Mouse (Mus musculus): ENCODE data around the gene Mfsd4b2. TPM values are rescaled to one million over a fixed set of nuclear protein-coding genes. Genes with fewer than 3 reads are reported as not detected.
"Not testable (repeated sequence)": the region's sequence is repeated elsewhere in the genome, so short reads cannot be mapped to it uniquely, and the experiment has no call there.

The Mfsd4b2 gene
- polyA plus RNA-seq, 1 experiment from 2014 or later, result not detected

DNA sequence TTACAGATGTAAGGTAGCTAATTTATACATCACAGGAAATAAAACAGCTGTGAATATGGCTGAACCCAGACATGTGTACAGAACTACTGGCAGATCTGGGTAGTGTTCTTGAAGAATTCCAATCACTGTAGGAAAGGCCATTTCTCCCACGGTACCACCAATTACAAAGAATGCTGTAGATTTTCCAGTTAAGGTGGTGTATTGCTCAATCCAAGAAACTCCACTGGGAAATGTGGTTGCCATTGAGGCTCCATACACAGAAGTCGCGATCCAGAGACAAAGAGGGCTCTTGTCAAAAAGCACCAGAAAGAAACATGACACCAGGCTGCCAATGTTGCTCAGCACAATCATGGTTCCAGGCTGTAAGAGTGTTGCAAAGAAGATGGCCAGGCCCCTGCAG is 20.5 kb upstream of the Mfsd4b2 start:
- H3K4me1 ChIP-seq; ATAC-seq (ENCODE audit: insufficient number of reproducible peaks, low FRiP score, low TSS enrichment, low read depth); H3K9me3 ChIP-seq (replicated peaks); H3K9ac ChIP-seq; H3K4me2 ChIP-seq (replicated peaks); H3K4me3 ChIP-seq (replicated peaks); H3K27ac ChIP-seq (replicated peaks); H3K36me3 ChIP-seq; H3K27me3 ChIP-seq: not testable (repeated sequence)
- 36% methylated on average over 3 of the region's 3 CpGs for WGBS

DNA sequence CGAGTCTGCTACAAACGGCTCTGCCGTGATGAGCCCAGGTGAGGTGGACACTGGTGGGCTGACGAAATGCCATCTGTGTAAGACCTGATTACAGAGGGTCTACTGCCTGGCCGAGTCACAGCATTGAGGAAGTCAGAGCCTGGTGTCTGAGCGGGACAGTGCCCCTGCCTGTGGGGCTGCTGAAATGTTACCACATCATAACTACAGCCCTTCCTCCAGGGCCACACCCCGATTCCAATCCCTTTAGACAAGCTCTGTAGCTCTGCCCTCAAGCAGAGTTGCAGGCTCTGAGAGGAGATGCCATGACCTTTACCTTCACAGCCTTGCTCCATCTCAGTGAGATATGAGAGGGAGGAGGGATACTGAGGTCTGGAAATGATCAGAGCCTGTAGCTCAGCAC is 9.8 kb upstream of the Mfsd4b2 start:
- Histone ChIP-seq H3K27me3 (no peaks in the 10 kb centered on the region), H3K4me2 (replicated peaks) (no peak overlapping the region), H3K4me1 (no peaks in the 10 kb centered on the region), H3K9ac (no peak overlapping the region), H3K4me3 (replicated peaks) (no peak overlapping the region), H3K27ac (replicated peaks) (no peak overlapping the region), H3K9me3 (replicated peaks) (no peaks in the 10 kb centered on the region), H3K36me3 (no peaks in the 10 kb centered on the region)
- 58% methylated on average over 7 of the region's 7 CpGs for WGBS
- ATAC-seq (ENCODE audit: insufficient number of reproducible peaks, low FRiP score, low TSS enrichment, low read depth), result no peak

DNA sequence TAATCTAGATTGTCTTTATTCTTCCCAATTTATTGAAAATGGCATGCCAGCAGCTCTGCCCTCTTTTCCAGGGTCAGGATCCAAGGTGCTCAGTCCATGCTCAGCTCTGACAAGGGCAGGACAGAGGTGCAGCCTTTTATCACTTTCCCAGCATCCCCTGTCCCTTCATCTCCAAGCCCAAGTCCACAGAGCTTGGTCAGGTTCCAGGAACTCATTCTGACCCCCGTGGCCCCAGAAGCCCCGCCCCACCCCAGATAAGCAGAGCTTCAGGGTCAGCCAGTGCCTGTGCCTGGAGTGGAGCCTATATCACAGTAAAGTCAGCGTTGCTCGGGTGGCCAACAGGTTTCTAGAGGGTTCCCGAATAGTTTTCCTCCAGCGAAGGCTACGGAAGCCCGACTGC is 2.2 kb downstream of the Mfsd4b2 start:
- not testable (repeated sequence) for H3K27ac ChIP-seq (replicated peaks); H3K4me3 ChIP-seq (replicated peaks); H3K36me3 ChIP-seq; H3K27me3 ChIP-seq; H3K4me1 ChIP-seq; H3K4me2 ChIP-seq (replicated peaks); H3K9me3 ChIP-seq (replicated peaks); H3K9ac ChIP-seq; ATAC-seq (ENCODE audit: insufficient number of reproducible peaks, low FRiP score, low TSS enrichment, low read depth)
- WGBS, result 66% methylated on average over 8 of the region's 8 CpGs

DNA sequence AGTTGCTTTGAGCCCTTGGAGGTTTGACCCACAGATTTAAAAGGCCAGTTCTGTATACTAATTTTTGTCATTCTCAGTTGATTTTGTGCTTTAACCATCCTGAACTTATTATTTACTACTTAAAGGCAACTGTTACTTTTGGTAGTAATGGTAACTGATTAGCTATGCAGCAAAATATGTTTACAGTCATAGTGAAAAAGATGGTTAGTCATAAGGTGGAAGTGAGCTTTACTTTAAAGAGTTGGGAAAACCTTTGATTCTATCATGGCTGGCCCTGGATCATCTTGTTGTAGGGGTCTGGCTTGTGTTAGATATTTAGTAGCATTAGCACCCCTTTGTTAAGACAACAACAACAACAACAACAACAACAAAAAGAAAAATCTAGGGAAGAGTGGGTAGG is 14.1 kb downstream of the Mfsd4b2 start:
- ATAC-seq (ENCODE audit: insufficient number of reproducible peaks, low FRiP score, low TSS enrichment, low read depth), result no peak
- Histone ChIP-seq H3K27ac (replicated peaks) (no peak overlapping the region), H3K9ac (no peak overlapping the region), H3K4me3 (replicated peaks) (no peak overlapping the region), H3K9me3 (replicated peaks) (no peaks in the 10 kb centered on the region), H3K4me2 (replicated peaks) (no peak overlapping the region), H3K4me1 (no peaks in the 10 kb centered on the region), H3K36me3 (no peaks in the 10 kb centered on the region), H3K27me3 (no peaks in the 10 kb centered on the region)

DNA sequence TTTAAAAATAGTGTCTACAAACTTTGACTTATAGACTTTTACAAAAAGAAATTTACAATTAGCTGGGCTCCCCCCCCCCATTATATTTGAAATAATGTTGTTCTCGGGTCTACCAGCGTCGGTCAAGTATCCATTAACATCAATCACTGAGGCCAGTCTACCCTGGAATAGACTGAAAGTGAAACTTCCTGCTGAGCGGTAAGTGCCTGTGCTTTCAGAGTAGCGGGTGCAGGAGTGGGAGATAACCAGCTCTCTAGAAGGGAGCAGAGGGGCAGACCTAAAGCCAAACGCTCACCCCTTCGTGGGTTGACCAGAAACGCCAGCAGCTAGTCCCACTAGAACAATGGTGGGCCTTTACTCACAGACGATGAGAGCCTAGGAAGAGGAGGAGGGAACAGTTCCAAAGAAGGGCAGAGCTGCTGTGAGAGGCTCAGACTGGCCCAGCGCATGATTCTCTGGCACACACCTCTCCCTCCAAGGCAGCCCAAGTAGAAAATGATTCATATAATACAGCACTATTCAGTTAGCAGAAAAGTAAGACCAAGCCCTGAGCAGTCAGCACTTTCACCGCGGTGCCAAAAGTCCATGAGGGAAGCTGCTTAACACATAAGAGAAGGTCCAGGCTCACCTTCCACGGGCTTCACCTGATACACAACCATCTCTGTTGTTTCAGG is 17.8 kb downstream of the Mfsd4b2 start:
- Histone ChIP-seq H3K4me1 (no peaks in the 10 kb centered on the region), H3K9ac (no peak overlapping the region), H3K4me3 (replicated peaks) (no peak overlapping the region), H3K27ac (replicated peaks) (no peak overlapping the region), H3K36me3 (no peaks in the 10 kb centered on the region), H3K4me2 (replicated peaks) (no peak overlapping the region), H3K27me3 (no peaks in the 10 kb centered on the region), H3K9me3 (replicated peaks) (no peaks in the 10 kb centered on the region)
- ATAC-seq (ENCODE audit: insufficient number of reproducible peaks, low FRiP score, low TSS enrichment, low read depth), result no peak
- 65% methylated on average over 13 of the region's 13 CpGs for WGBS

DNA sequence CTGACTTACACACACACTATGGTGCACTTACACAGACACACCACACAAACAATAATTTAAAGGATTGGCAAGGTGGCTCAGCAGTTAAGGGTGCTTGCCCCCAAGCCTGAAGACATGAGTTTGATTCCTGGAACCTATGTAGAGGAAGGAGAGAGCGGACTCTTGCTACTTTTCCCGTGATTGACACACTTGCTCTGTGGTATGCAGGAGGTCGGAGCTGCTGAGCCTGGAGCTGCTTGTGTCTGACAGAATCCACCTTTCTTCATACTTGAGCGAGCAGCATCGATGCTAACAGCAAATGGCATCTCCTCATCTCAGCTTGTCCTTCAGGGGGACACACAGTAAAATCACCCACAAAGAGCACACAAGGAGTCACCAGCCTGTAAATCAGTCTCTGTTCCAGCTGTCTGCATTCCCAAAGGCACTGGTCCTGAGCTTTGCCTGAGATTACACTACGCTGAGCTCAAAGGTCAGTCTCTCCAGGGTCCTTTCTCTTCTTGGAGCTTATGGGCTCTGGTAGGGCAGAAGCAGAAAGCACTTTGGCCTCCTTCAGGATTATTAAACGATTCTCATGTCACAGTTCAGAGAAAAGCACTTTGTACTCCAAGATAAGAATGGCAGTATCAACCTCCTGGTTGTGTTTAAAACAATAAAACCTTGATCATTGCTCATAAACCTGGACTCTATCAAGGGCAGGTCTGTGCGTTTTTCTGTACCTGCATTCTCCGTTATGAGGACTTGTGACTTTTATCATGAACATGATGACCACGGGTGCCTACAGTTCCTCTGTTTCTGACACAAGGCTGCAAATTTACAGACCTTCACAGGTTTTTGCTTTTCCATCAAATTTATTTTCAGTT is 19.7 kb downstream of the Mfsd4b2 start:
- WGBS, result 81% methylated on average over 10 of the region's 10 CpGs
- no peak overlapping the region for H3K9ac ChIP-seq
- H3K27ac ChIP-seq (replicated peaks), result no peak overlapping the region
- no peaks in the 10 kb centered on the region for H3K36me3 ChIP-seq
- H3K27me3 ChIP-seq, result no peaks in the 10 kb centered on the region
- H3K9me3 ChIP-seq (replicated peaks), result no peaks in the 10 kb centered on the region
- no peaks in the 10 kb centered on the region for H3K4me1 ChIP-seq
- ATAC-seq (ENCODE audit: insufficient number of reproducible peaks, low FRiP score, low TSS enrichment, low read depth), result no peak
- no peak overlapping the region for H3K4me3 ChIP-seq (replicated peaks)
- H3K4me2 ChIP-seq (replicated peaks), result no peak overlapping the region

DNA sequence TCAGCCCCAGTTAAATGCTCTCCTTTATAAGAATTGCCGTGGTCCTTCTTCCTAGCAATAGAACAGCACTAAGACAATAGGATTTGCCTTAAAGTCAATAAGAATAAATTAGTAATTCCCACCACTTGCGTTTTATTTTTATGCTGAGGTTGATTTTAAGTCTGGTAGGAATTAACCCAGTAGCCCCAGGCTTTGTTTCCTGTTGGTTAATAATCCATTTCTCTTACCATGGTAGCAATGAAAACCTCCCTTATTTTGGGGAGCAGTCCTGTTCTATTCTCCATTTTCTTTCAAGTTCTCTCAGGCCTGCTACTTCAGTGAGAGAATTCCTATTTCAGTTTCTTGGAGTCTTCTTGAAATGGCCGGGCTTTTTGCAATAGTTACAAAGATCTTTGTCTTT is 22.5 kb downstream of the Mfsd4b2 start:
- Histone ChIP-seq H3K4me2 (replicated peaks) (no peak overlapping the region), H3K4me3 (replicated peaks) (no peak overlapping the region), H3K27me3 (no peaks in the 10 kb centered on the region), H3K9ac (no peak overlapping the region), H3K9me3 (replicated peaks) (no peaks in the 10 kb centered on the region), H3K36me3 (no peaks in the 10 kb centered on the region), H3K27ac (replicated peaks) (no peak overlapping the region), H3K4me1 (no peaks in the 10 kb centered on the region)
- WGBS, result 64% methylated on average over 3 of the region's 3 CpGs
- ATAC-seq (ENCODE audit: insufficient number of reproducible peaks, low FRiP score, low TSS enrichment, low read depth), result no peak

DNA sequence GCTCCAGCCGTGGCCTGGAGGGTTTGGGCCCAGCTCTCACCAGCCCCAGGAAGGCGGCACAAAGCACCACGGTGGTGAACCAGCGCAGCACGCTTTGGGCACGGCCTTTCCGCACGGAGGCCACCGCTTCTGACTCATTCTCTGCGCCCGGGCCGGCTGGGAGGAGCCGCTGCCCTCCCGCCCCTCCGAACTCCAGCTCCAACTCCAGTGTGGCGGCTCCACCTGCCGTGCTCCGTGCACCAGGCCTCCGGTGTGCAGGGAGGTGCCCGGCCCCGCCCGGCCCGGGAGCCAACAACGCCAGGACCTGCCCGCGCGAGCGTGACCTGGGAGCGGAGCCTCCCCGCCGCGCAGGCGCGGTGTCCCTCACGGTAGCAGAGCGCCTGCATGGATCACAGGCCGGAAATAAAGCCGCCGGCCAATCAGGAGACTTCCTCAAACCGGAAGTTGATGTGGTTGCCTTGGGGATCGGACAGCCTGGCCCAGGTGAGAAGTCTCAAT is 27.8 kb downstream of the Mfsd4b2 start, which contains the start of gene Mfsd4b4:
TSS of gene Mfsd4b4 (minus strand) at position 365 of the 498 bp plus-strand sequence.
- Histone ChIP-seq H3K9me3 (replicated peaks) (no peaks in the 10 kb centered on the region), H3K9ac (peak within 1 kb of the TSS; percentile 65), H3K4me1 (no peaks in the 10 kb centered on the region), H3K36me3 (no peaks in the 10 kb centered on the region), H3K27me3 (no peaks in the 10 kb centered on the region), H3K4me2 (replicated peaks) (peak within 1 kb of the TSS; percentile 61), H3K27ac (replicated peaks) (peak within 1 kb of the TSS; percentile 86), H3K4me3 (replicated peaks) (peak within 1 kb of the TSS; percentile 70)
- under 1% methylated on average over 41 of the region's 41 CpGs for WGBS
- ATAC-seq (ENCODE audit: insufficient number of reproducible peaks, low FRiP score, low TSS enrichment, low read depth), result peak; percentile 96

DNA sequence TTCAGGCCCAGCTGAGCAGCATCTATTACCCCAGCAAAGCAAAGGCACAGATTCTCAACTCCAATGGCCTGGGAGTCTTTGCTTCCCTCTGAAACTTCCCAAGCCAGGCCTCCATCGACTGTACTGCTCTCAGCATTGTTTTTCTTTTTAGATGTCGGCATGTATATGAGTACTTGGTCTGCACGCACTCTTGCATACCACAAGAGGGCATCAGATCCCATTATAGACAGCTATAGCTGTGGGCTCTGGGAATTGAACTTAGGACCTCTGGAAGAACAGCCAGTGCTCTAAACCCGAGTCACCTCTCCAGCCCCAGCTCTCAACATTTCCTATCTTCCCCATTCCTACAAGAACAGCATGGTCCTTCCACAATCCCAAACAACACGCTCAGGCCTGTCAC is 30.2 kb downstream of the Mfsd4b2 start:
- no peak overlapping the region for H3K9ac ChIP-seq
- no peak overlapping the region for H3K4me2 ChIP-seq (replicated peaks)
- no peaks in the 10 kb centered on the region for H3K27me3 ChIP-seq
- H3K4me3 ChIP-seq (replicated peaks), result no peak overlapping the region
- no peak overlapping the region for H3K27ac ChIP-seq (replicated peaks)
- no peaks in the 10 kb centered on the region for H3K4me1 ChIP-seq
- 83% methylated on average over 5 of the region's 5 CpGs for WGBS
- no peak for ATAC-seq (ENCODE audit: insufficient number of reproducible peaks, low FRiP score, low TSS enrichment, low read depth)
- H3K9me3 ChIP-seq (replicated peaks), result no peaks in the 10 kb centered on the region
- peaks cover 7% of the 10 kb centered on the region for H3K36me3 ChIP-seq

DNA sequence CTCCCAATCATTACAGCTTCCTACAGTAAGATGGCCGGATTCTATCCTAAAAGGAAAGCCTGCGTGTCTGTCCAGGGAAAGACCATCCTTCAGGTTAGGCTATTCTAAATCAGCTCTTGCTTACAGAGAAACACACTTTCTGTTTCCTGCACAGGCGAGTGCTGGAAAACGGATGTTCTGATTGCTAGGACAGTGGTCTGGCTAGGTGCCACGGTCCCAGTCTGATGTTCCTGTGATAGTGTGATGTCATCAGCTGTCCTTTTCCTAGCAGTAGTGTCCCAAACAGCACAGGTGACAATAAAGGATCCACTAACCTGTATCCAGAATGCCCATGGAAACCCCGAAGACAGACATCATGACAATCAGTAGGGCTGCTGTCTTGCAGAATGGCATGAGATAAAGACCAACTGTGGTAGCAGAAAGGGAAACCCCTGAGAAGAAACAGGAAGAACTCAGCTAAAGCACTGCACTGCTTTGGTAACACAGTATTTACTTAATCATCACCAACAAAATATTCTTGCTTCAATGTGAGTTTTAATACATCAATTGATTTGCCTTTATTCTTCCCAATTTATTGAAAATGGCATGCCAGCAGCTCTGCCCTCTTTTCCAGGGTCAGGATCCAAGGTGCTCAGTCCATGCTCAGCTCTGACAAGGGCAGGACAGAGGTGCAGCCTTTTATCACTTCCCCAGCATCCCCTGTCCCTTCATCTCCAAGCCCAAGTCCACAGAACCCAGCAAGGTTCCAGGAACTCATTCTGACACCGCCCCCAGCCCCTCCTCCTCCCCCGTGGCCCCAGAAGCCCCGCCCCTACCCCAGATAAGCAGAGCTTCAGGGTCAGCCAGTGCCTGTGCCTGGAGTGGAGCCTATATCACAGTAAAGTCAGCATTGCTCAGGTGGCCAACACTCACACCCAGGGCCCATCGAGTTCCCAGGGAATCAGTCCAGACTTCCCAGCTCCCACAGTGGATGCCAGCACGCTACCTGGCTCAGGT is 32.7 kb downstream of the Mfsd4b2 start:
- no peaks in the 10 kb centered on the region for H3K4me1 ChIP-seq
- no peak for ATAC-seq (ENCODE audit: insufficient number of reproducible peaks, low FRiP score, low TSS enrichment, low read depth)
- no peak overlapping the region for H3K9ac ChIP-seq
- H3K4me3 ChIP-seq (replicated peaks), result no peak overlapping the region
- peaks cover 14% of the 10 kb centered on the region for H3K36me3 ChIP-seq
- H3K27ac ChIP-seq (replicated peaks), result no peak overlapping the region
- H3K4me2 ChIP-seq (replicated peaks), result no peak overlapping the region
- WGBS, result 75% methylated on average over 11 of the region's 11 CpGs
- no peaks in the 10 kb centered on the region for H3K9me3 ChIP-seq (replicated peaks)
- no peaks in the 10 kb centered on the region for H3K27me3 ChIP-seq

DNA sequence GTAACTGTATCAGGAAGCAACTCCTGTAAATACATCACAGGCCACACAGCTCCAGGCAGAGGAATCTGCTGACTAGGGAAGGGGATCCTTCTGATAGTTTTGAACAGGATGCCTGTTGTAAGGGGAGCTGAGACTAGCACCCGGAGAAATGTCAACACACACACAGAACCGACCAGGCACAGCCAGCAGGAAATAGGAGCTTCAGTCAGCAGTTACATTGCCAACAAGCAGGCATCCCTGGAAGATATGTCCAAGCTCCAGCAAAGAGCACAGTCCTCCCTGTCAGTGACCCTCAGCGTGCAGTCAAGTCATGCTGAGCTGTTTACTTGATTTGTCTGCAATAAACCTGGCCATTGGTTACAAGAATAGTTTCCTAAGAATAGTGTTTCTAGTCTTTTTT is 38.1 kb downstream of the Mfsd4b2 start:
- H3K4me3 ChIP-seq (replicated peaks), result no peak overlapping the region
- no peaks in the 10 kb centered on the region for H3K4me1 ChIP-seq
- no peak for ATAC-seq (ENCODE audit: insufficient number of reproducible peaks, low FRiP score, low TSS enrichment, low read depth)
- no peak overlapping the region for H3K4me2 ChIP-seq (replicated peaks)
- H3K36me3 ChIP-seq, result peaks cover 14% of the 10 kb centered on the region
- no peaks in the 10 kb centered on the region for H3K27me3 ChIP-seq
- H3K27ac ChIP-seq (replicated peaks), result no peak overlapping the region
- H3K9me3 ChIP-seq (replicated peaks), result no peaks in the 10 kb centered on the region
- 50% methylated on average over 3 of the region's 3 CpGs for WGBS
- H3K9ac ChIP-seq, result no peak overlapping the region
